8 mouse cellular contexts compared by ENCODE assay signal in the genomic region with DNA sequence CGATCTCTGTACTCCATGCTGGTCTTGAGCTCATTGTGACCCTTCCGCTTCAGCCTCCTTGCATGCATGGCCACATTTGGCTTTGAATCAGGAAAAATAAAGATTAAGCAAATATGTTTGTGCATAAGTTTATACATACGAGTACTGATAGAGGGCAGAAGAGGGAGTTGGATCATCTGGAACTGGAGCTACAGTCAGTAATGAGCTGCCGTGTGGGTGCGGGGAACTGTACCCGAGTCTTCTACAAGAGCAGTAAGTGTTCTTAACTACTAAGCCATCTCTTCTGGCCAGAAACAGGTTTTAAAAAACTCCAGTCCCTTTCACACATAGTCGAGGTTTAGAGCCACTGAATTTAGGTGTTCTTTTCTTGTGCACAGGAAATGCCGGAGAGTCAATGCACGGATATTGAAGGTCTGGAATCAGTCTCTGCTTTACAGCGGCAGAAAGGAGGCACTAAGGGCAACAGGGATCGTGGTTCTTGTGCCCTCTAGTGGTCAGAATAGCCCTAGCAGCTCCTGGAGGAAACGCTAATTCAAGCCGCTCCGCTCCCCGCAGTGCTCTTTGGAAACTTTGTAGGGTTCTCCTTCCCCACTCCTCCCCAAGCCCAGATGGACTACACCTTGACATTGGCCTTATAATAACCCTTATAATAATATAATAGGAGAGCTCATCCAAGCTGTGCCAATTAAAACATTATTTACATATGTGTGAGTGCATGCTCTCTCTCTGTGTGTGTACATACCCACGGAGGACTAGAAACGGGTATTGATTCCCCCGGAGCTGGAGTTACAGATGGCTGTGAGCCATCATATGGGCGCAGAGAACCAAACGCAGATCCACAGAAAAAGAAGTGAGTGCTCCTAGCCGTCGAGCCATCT. TPM values are rescaled to one million over a fixed set of nuclear protein-coding genes. Genes with fewer than 3 reads are reported as not detected.
DNase-seq lines count a peak whose midpoint lies in the region; ATAC-seq and TF ChIP-seq lines count a peak whose summit lies in the region.

No protein-coding gene starts in this region.

- no peaks in the 10 kb centered on the region for H3K9me3 ChIP-seq in embryonic facial prominence, embryonic 15.5 days (replicated peaks)
- no peaks in the 10 kb centered on the region for H3K9me3 ChIP-seq in heart, embryonic 11.5 days (replicated peaks; ENCODE audit: control insufficient read depth, low read length)
- H3K9me3 ChIP-seq in kidney, embryonic 14.5 days (ENCODE audit: control insufficient read depth, low read length) = no peaks in the 10 kb centered on the region
- no peaks in the 10 kb centered on the region for H3K9me3 ChIP-seq in limb, embryonic 15.5 days
- H3K9me3 ChIP-seq in midbrain, postnatal 0 days (ENCODE audit: low read length) = no peaks in the 10 kb centered on the region

- DNase-seq in CD8-positive naive resting alpha-beta T cell, adult 2 months (ENCODE audit: low read depth in 2 of 2, low spot score in 2 of 2) = peak; percentile 70 to 83
- peak; percentile 86 for DNase-seq in brain, adult 2 months (ENCODE audit: low read depth, low spot score)
- DNase-seq in midbrain, postnatal 0 days (ENCODE audit: low spot score) = peak; percentile 76
- peak; percentile 85 for DNase-seq in splenic B cell, adult 2 months (ENCODE audit: low read depth, low spot score)

- no peaks in the 10 kb centered on the region for H3K36me3 ChIP-seq in embryonic facial prominence, embryonic 15.5 days
- H3K36me3 ChIP-seq in heart, embryonic 11.5 days (ENCODE audit: control insufficient read depth, insufficient read depth, low read length) = no peaks in the 10 kb centered on the region
- no peaks in the 10 kb centered on the region for H3K36me3 ChIP-seq in kidney, embryonic 14.5 days (ENCODE audit: control insufficient read depth, insufficient read depth, low read length)
- H3K36me3 ChIP-seq in limb, embryonic 15.5 days = no peaks in the 10 kb centered on the region
- H3K36me3 ChIP-seq in midbrain, postnatal 0 days (ENCODE audit: insufficient read depth, low read length) = no peaks in the 10 kb centered on the region
- H3K36me3 ChIP-seq in splenic B cell, adult 2 months (ENCODE audit: control insufficient read depth, insufficient read depth, low read length, poor library complexity, severe bottlenecking) = no peaks in the 10 kb centered on the region

- peak overlapping the region; percentile 28 for H3K4me3 ChIP-seq in embryonic facial prominence, embryonic 15.5 days (replicated peaks)
- H3K4me3 ChIP-seq in heart, embryonic 11.5 days (ENCODE audit: low read depth, low read length) = no peak overlapping the region
- no peak overlapping the region; the same call in 1 of the 2 replicates for H3K4me3 ChIP-seq in kidney, embryonic 14.5 days (ENCODE audit: low read length)
- peak overlapping the region; percentile 24 for H3K4me3 ChIP-seq in limb, embryonic 15.5 days
- H3K4me3 ChIP-seq in midbrain, postnatal 0 days (ENCODE audit: low read depth, low read length) = peak overlapping the region; percentile 18; the same call in 1 of the 2 replicates

- no peak; the same call in 1 of the 2 replicates for ATAC-seq in embryonic facial prominence, embryonic 15.5 days (ENCODE audit: insufficient number of reproducible peaks, low FRiP score, low TSS enrichment, low read depth)
- ATAC-seq in heart, embryonic 11.5 days (replicated peaks; ENCODE audit: insufficient number of reproducible peaks, low FRiP score, low TSS enrichment) = peak; percentile 62; the same call in 1 of the 2 replicates
- peak; percentile 71 for ATAC-seq in kidney, embryonic 14.5 days (ENCODE audit: low FRiP score, low TSS enrichment)
- ATAC-seq in limb, embryonic 15.5 days (ENCODE audit: insufficient number of reproducible peaks, low FRiP score, low TSS enrichment, low read depth) = peak; percentile 64; the same call in 1 of the 2 replicates
- peak; percentile 58; the same call in 1 of the 2 replicates for ATAC-seq in midbrain, postnatal 0 days (ENCODE audit: low FRiP score)

- TF ChIP-seq CTCF in midbrain, postnatal 0 days (IDR thresholded peaks at IDR 0.05) = peak; percentile 93

- 17% methylated on average over 22 of the region's 22 CpGs for WGBS in embryonic facial prominence, embryonic 15.5 days
- 23% methylated on average over 22 of the region's 22 CpGs for WGBS in heart, embryonic 11.5 days (ENCODE audit: insufficient replicate concordance)
- 29% methylated on average over 22 of the region's 22 CpGs for WGBS in kidney, embryonic 14.5 days
- 24% methylated on average over 22 of the region's 22 CpGs for WGBS in limb, embryonic 15.5 days
- 32% methylated on average over 22 of the region's 22 CpGs for WGBS in midbrain, postnatal 0 days

- H3K4me2 ChIP-seq in embryonic facial prominence, embryonic 15.5 days (replicated peaks) = peak overlapping the region; percentile 37
- H3K4me2 ChIP-seq in heart, embryonic 11.5 days = peak overlapping the region; percentile 54
- peak overlapping the region; percentile 25 for H3K4me2 ChIP-seq in kidney, embryonic 14.5 days (replicated peaks; ENCODE audit: low read depth, low read length)
- peak overlapping the region; percentile 33; the same call in 1 of the 2 replicates for H3K4me2 ChIP-seq in limb, embryonic 15.5 days
- peak overlapping the region; percentile 23 for H3K4me2 ChIP-seq in midbrain, postnatal 0 days (ENCODE audit: low read depth, low read length, poor library complexity, severe bottlenecking)

- no peak overlapping the region for H3K9ac ChIP-seq in embryonic facial prominence, embryonic 15.5 days
- no peak overlapping the region for H3K9ac ChIP-seq in heart, embryonic 11.5 days (ENCODE audit: low read depth, low read length)
- peak overlapping the region; percentile 23; the same call in 1 of the 2 replicates for H3K9ac ChIP-seq in kidney, embryonic 14.5 days (ENCODE audit: low read depth, low read length)
- no peak overlapping the region for H3K9ac ChIP-seq in limb, embryonic 15.5 days
- no peak overlapping the region; the same call in 1 of the 2 replicates for H3K9ac ChIP-seq in midbrain, postnatal 0 days (replicated peaks; ENCODE audit: low read length, poor library complexity, severe bottlenecking)

- no peaks in the 10 kb centered on the region for H3K4me1 ChIP-seq in embryonic facial prominence, embryonic 15.5 days
- H3K4me1 ChIP-seq in heart, embryonic 11.5 days (ENCODE audit: control insufficient read depth, insufficient read depth, low read length) = no peaks in the 10 kb centered on the region
- H3K4me1 ChIP-seq in kidney, embryonic 14.5 days (ENCODE audit: control insufficient read depth, insufficient read depth, low read length) = no peaks in the 10 kb centered on the region
- H3K4me1 ChIP-seq in limb, embryonic 15.5 days = peaks cover 2% of the 10 kb centered on the region; the same call in 1 of the 2 replicates
- no peaks in the 10 kb centered on the region for H3K4me1 ChIP-seq in midbrain, postnatal 0 days (ENCODE audit: insufficient read depth, low read length)

- H3K27me3 ChIP-seq in embryonic facial prominence, embryonic 15.5 days = peaks cover 8% of the 10 kb centered on the region; the same call in 1 of the 2 replicates
- H3K27me3 ChIP-seq in heart, embryonic 11.5 days (ENCODE audit: control insufficient read depth, insufficient read depth, low read length) = peaks cover 4% of the 10 kb centered on the region
- no peaks in the 10 kb centered on the region; the same call in 1 of the 2 replicates for H3K27me3 ChIP-seq in kidney, embryonic 14.5 days (ENCODE audit: control insufficient read depth, insufficient read depth, low read length)
- H3K27me3 ChIP-seq in limb, embryonic 15.5 days = peaks cover 19% of the 10 kb centered on the region
- no peaks in the 10 kb centered on the region for H3K27me3 ChIP-seq in midbrain, postnatal 0 days (ENCODE audit: insufficient read depth, low read length)
- no peaks in the 10 kb centered on the region for H3K27me3 ChIP-seq in splenic B cell, adult 2 months (ENCODE audit: control insufficient read depth, insufficient read depth, low read length, poor library complexity, severe bottlenecking)

- peak overlapping the region; percentile 30; the same call in 1 of the 2 replicates for H3K27ac ChIP-seq in embryonic facial prominence, embryonic 15.5 days (replicated peaks)
- no peak overlapping the region for H3K27ac ChIP-seq in heart, embryonic 11.5 days (ENCODE audit: low read depth, low read length)
- H3K27ac ChIP-seq in kidney, embryonic 14.5 days (ENCODE audit: low read depth, low read length) = no peak overlapping the region
- H3K27ac ChIP-seq in limb, embryonic 15.5 days = peak overlapping the region; percentile 47; the same call in 1 of the 2 replicates
- H3K27ac ChIP-seq in midbrain, postnatal 0 days (ENCODE audit: low read depth, low read length) = peak overlapping the region; percentile 44; the same call in 1 of the 2 replicates

RNA-seq across cellular contexts. Expression of gene Gramd1a, which starts 21.4 kb away (rescaled TPM):
- polyA plus RNA-seq in embryonic facial prominence, embryonic 15.5 days (2015; fragmentation: Nextera tagmentation; extraction: Ambion mirVana) = 72.5 and 75.2 TPM in 2 replicates
- 49.0 and 55.9 TPM in 2 replicates for polyA plus RNA-seq in heart, embryonic 11.5 days (2014; fragmentation: Nextera tagmentation; extraction: Ambion mirVana)
- polyA plus RNA-seq in kidney, embryonic 14.5 days (2014; fragmentation: Nextera tagmentation; extraction: Ambion mirVana) = 50.3 and 61.9 TPM in 2 replicates
- 68.2 and 70.9 TPM in 2 replicates for polyA plus RNA-seq in limb, embryonic 15.5 days (2015; fragmentation: Nextera tagmentation; extraction: Ambion mirVana)
- total RNA-seq in midbrain, postnatal 0 days (2014; rRNA removed) = 253 and 270 TPM in 2 replicates
- 160 and 177 TPM in 2 replicates for polyA plus RNA-seq in midbrain, postnatal 0 days (2015; fragmentation: Nextera tagmentation; extraction: Ambion mirVana)

RNA-seq across cellular contexts. Expression of gene Scn1b, which starts 50.3 kb away (rescaled TPM):
- polyA plus RNA-seq in embryonic facial prominence, embryonic 15.5 days (2015; fragmentation: Nextera tagmentation; extraction: Ambion mirVana) = 7.1 and 7.8 TPM in 2 replicates
- polyA plus RNA-seq in heart, embryonic 11.5 days (2014; fragmentation: Nextera tagmentation; extraction: Ambion mirVana) = 3.0 TPM in 2 replicates
- polyA plus RNA-seq in kidney, embryonic 14.5 days (2014; fragmentation: Nextera tagmentation; extraction: Ambion mirVana) = 1.0 and 1.6 TPM in 2 replicates
- 4.7 and 5.7 TPM in 2 replicates for polyA plus RNA-seq in limb, embryonic 15.5 days (2015; fragmentation: Nextera tagmentation; extraction: Ambion mirVana)
- 45.0 and 57.5 TPM in 2 replicates for total RNA-seq in midbrain, postnatal 0 days (2014; rRNA removed)
- polyA plus RNA-seq in midbrain, postnatal 0 days (2015; fragmentation: Nextera tagmentation; extraction: Ambion mirVana) = 32.3 and 35.8 TPM in 2 replicates

Comparison
In these comparisons a context has a peak if more than half of its experiments do, and no peak if none do; other contexts are left out.
1. H3K27ac ChIP-seq: peak in embryonic facial prominence, embryonic 15.5 days (single experiment), limb, embryonic 15.5 days (single experiment) and midbrain, postnatal 0 days (single experiment); none in heart, embryonic 11.5 days (single experiment) and kidney, embryonic 14.5 days (single experiment).
2. H3K4me3 ChIP-seq: peak in embryonic facial prominence, embryonic 15.5 days (single experiment), limb, embryonic 15.5 days (single experiment) and midbrain, postnatal 0 days (single experiment); none in heart, embryonic 11.5 days (single experiment) and kidney, embryonic 14.5 days (single experiment).
3. Peak in every context shown above with its lines, with median percentiles within 50 percentile points of each other: DNase-seq and H3K4me2 ChIP-seq.